Mouse (Mus musculus) lung, postnatal 0 days (tissue): Measurements from ENCODE around the gene Zfp579.

Experiments used
- CTCF ChIP-seq: IDR thresholded peaks from 2 replicates; pipeline ENCODE4 v1.5.1; 2016; ENCODE audit warnings: antibody characterized with exemption, mild to moderate bottlenecking
- EP300 ChIP-seq: IDR thresholded peaks from 2 replicates; pipeline ENCODE4 v1.6.1; 2016; ENCODE audit warnings: antibody characterized with exemption, mild to moderate bottlenecking, control low read depth

GRCm38 (mm10) chr7:4988250-4988649, 7.7 kb downstream of the Zfp579 start:
- TF ChIP-seq EP300 (no peak), CTCF (no peak)
